Mouse (Mus musculus) heart, embryonic 16.5 days (tissue): ENCODE results near the gene Usp35. TPM values are rescaled to one million over a fixed set of nuclear protein-coding genes. Genes with fewer than 3 reads are reported as not detected.
A peak's percentile ranks its signal among the peaks of the same experiment; 100 is the strongest.

Experiments used
- ATAC-seq: fragments of 200-750 bp; cut with Nextera tagmentation; replicated peaks from 2 replicates; pipeline ENCODE4 v1.8.0; 2017; ENCODE audit warnings: moderate number of reproducible peaks; ENCODE audit not compliant: insufficient read depth, low FRiP score; ENCODE audit errors: extremely low read depth
- H3K27ac ChIP-seq: fragments of 300-500 bp; sonication (generic); 2 replicates; pipeline ENCODE4 v1.5.1; 2014; ENCODE audit warnings: mild to moderate bottlenecking, low read length, control low read depth, moderate library complexity
- H3K27me3 ChIP-seq: fragments of 300-500 bp; sonication (generic); 2 replicates; pipeline ENCODE4 v1.6.1; 2014; ENCODE audit warnings: low read length, mixed read lengths; ENCODE audit not compliant: control insufficient read depth, insufficient read depth
- H3K36me3 ChIP-seq: fragments of 300-500 bp; sonication (generic); 2 replicates; pipeline ENCODE4 v1.6.1; 2014; ENCODE audit not compliant: control insufficient read depth, insufficient read depth
- H3K4me1 ChIP-seq: fragments of 300-500 bp; sonication (generic); 2 replicates; pipeline ENCODE4 v1.6.1; 2014; ENCODE audit warnings: low read length, mixed read lengths; ENCODE audit not compliant: control insufficient read depth, insufficient read depth
- H3K4me2 ChIP-seq: fragments of 300-500 bp; sonication (generic); 2 replicates; pipeline ENCODE4 v1.6.1; 2014; ENCODE audit warnings: low read depth, mild to moderate bottlenecking, control low read depth, low read length
- H3K4me3 ChIP-seq: fragments of 300-500 bp; sonication (generic); 2 replicates; pipeline ENCODE4 v1.5.1; 2014; ENCODE audit warnings: mild to moderate bottlenecking, control low read depth, low read length
- H3K9ac ChIP-seq: fragments of 300-500 bp; sonication (generic); 2 replicates; pipeline ENCODE4 v1.6.1; 2014; ENCODE audit warnings: low read length, control low read depth
- H3K9me3 ChIP-seq: fragments of 300-500 bp; sonication (generic); replicated peaks from 2 replicates; pipeline ENCODE4 v1.6.1; 2016; ENCODE audit warnings: low read length; ENCODE audit not compliant: control insufficient read depth
- WGBS: fragments of 180-500 bp; shearing (Covaris S2); extraction: QIAGEN DNeasy Blood & Tissue Kit; methylation state at CpG from one replicate; pipeline ENCODE4 v1.1.7; 2014; 5-methylcytosine and 5-hydroxymethylcytosine counted together
- polyA plus RNA-seq: library from polyadenylated mRNA; unstranded; fragments of >200 nt; fragmentation: Nextera tagmentation; extraction: Ambion mirVana; gene quantifications from 2 replicates; pipeline ENCODE4 v1.2.1, GENCODE M21; 2015

Usp35 gene
- polyA plus RNA-seq, 1 experiment from 2014 or later = 1.1 TPM

- Histone ChIP-seq H3K9me3 (no peaks in the 10 kb centered on the region), H3K4me1 (peaks cover 11% of the 10 kb centered on the region)
- 79% methylated on average over 3 of the region's 3 CpGs for WGBS
These were observed 2.1 kb downstream of the Usp35 start for GRCm38 (mm10) chr7:97329676-97330075.

GRCm38 (mm10) chr7:97328891-97329588 lies 2.8 kb downstream of the Usp35 start:
- Histone ChIP-seq H3K27ac (no peak overlapping the region), H3K4me3 (no peak overlapping the region), H3K4me2 (no peak overlapping the region), H3K9ac (no peak overlapping the region), H3K27me3 (peaks cover 31% of the 10 kb centered on the region), H3K36me3 (no peaks in the 10 kb centered on the region), H3K4me1 (peaks cover 11% of the 10 kb centered on the region), H3K9me3 (no peaks in the 10 kb centered on the region)
- 85% methylated on average over 13 of the region's 13 CpGs for WGBS
- no peak for ATAC-seq

More at GRCm38 (mm10) chr7:97329676-97330075, 2.1 kb downstream of the Usp35 start:
- H3K27ac ChIP-seq = no peak overlapping the region
- H3K4me3 ChIP-seq = no peak overlapping the region
- no peak for ATAC-seq
- peaks cover 25% of the 10 kb centered on the region for H3K27me3 ChIP-seq
- H3K4me2 ChIP-seq = no peak overlapping the region
- H3K9ac ChIP-seq = no peak overlapping the region
- H3K36me3 ChIP-seq = no peaks in the 10 kb centered on the region

- Histone ChIP-seq H3K27ac (no peak overlapping the region), H3K4me2 (no peak overlapping the region), H3K4me1 (peaks cover 8% of the 10 kb centered on the region), H3K36me3 (no peaks in the 10 kb centered on the region), H3K9ac (no peak overlapping the region), H3K27me3 (peaks cover 33% of the 10 kb centered on the region), H3K4me3 (no peak overlapping the region), H3K9me3 (no peaks in the 10 kb centered on the region)
- ATAC-seq = no peak
- 89% methylated on average over 4 of the region's 4 CpGs for WGBS
These were observed 4.4 kb downstream of the Usp35 start for GRCm38 (mm10) chr7:97327376-97327775.

GRCm38 (mm10) chr7:97325156-97325985 lies 6.4 kb downstream of the Usp35 start:
- Histone ChIP-seq H3K4me3 (peak overlapping the region; percentile 50), H3K36me3 (no peaks in the 10 kb centered on the region), H3K9ac (peak overlapping the region; percentile 38; the same call in 1 of the 2 replicates), H3K4me1 (peaks cover 3% of the 10 kb centered on the region), H3K9me3 (no peaks in the 10 kb centered on the region), H3K27ac (no peak overlapping the region), H3K4me2 (peak overlapping the region; percentile 68), H3K27me3 (peaks cover 33% of the 10 kb centered on the region)
- 14% methylated on average over 81 of the region's 96 CpGs for WGBS
- 0 out of 2 replicates have a peak, but pooled peaks have one; percentile 7 for ATAC-seq

- Histone ChIP-seq H3K36me3 (no peaks in the 10 kb centered on the region), H3K9ac (no peak overlapping the region), H3K4me1 (peaks cover 3% of the 10 kb centered on the region), H3K4me3 (no peak overlapping the region), H3K27me3 (peaks cover 33% of the 10 kb centered on the region), H3K27ac (no peak overlapping the region), H3K4me2 (no peak overlapping the region), H3K9me3 (no peaks in the 10 kb centered on the region)
- 89% methylated on average over 8 of the region's 8 CpGs for WGBS
- ATAC-seq = no peak
These were observed 7.5 kb downstream of the Usp35 start for GRCm38 (mm10) chr7:97324342-97324741.

GRCm38 (mm10) chr7:97317706-97318105 lies 14.1 kb downstream of the Usp35 start:
- H3K27me3 ChIP-seq = no peaks in the 10 kb centered on the region
- H3K36me3 ChIP-seq = no peaks in the 10 kb centered on the region
- H3K4me2 ChIP-seq = no peak overlapping the region
- no peak overlapping the region for H3K4me3 ChIP-seq
- no peaks in the 10 kb centered on the region for H3K4me1 ChIP-seq
- ATAC-seq = no peak
- WGBS = 78% methylated on average over 3 of the region's 3 CpGs
- no peak overlapping the region for H3K9ac ChIP-seq
- H3K27ac ChIP-seq = no peak overlapping the region
- H3K9me3 ChIP-seq = no peaks in the 10 kb centered on the region

GRCm38 (mm10) chr7:97315656-97316055 lies 16.2 kb downstream of the Usp35 start:
- no peak overlapping the region for H3K9ac ChIP-seq
- no peaks in the 10 kb centered on the region for H3K9me3 ChIP-seq
- WGBS = 90% methylated on average over 6 of the region's 6 CpGs
- H3K27me3 ChIP-seq = no peaks in the 10 kb centered on the region
- H3K36me3 ChIP-seq = peaks cover 5% of the 10 kb centered on the region; the same call in 1 of the 2 replicates
- H3K27ac ChIP-seq = no peak overlapping the region
- H3K4me2 ChIP-seq = no peak overlapping the region
- ATAC-seq = no peak
- H3K4me1 ChIP-seq = no peaks in the 10 kb centered on the region
- no peak overlapping the region for H3K4me3 ChIP-seq

- Histone ChIP-seq H3K4me3 (no peak overlapping the region), H3K27me3 (no peaks in the 10 kb centered on the region), H3K27ac (no peak overlapping the region), H3K4me1 (no peaks in the 10 kb centered on the region), H3K4me2 (no peak overlapping the region), H3K9ac (no peak overlapping the region), H3K36me3 (peaks cover 10% of the 10 kb centered on the region; the same call in 1 of the 2 replicates), H3K9me3 (no peaks in the 10 kb centered on the region)
- WGBS = 84% methylated on average over 5 of the region's 5 CpGs
- no peak for ATAC-seq
These were observed 17.2 kb downstream of the Usp35 start for GRCm38 (mm10) chr7:97314646-97315045.
